In the genomic region with DNA sequence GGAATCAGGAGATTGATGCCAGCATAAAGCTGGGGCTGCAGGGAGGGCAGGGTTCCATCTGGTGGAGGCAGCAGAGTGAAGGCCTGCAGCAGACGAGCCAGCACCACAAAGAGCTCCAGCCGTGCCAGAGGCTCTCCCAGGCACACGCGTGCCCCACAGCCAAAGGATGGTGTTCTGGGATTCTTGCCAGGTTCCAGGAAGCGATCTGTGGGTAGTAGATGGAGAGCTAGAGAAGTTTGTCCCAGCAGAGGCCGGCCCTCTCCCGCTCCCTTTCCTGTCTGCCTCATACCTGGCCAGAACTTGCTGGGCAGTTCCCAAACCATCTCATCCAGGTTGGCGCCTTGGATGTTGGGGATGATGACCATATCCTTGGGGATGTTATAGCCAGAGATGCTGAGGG, we compare ENCODE assay signal across 7 mouse cellular contexts. TPM values are rescaled to one million over a fixed set of nuclear protein-coding genes. Genes with fewer than 3 reads are reported as not detected.
"Had no signal": no experiment of that assay in that cellular context is flagged by ENCODE, and none has a peak within 500 bp of the region (broad histone marks: within the 10 kb centered on the region; RNA-seq: fewer than 3 reads in every experiment).

No protein-coding gene starts in this region.

RNA-seq across cellular contexts. Expression of gene C4b, which starts 23.8 kb away (rescaled TPM):
- total RNA-seq: megakaryocyte-erythroid progenitor cell, adult 5-6 weeks had no signal
- polyA plus RNA-seq: lung, embryonic 14.5 days; midbrain, embryonic 10.5 days; neural tube, embryonic 12.5 days; neural tube, embryonic 14.5 days had no signal

RNA-seq across cellular contexts. Expression of gene Tnxb, which starts 49.6 kb away (rescaled TPM):
- total RNA-seq: megakaryocyte-erythroid progenitor cell, adult 5-6 weeks; monocyte, adult 5-6 weeks; neutrophil, adult 5-6 weeks had no signal
- polyA plus RNA-seq: midbrain, embryonic 10.5 days had no signal
